Mouse (Mus musculus) adrenal gland, adult 18-20 months (tissue): ENCODE results near the gene Cdh26. TPM values are rescaled to one million over a fixed set of nuclear protein-coding genes. Genes with fewer than 3 reads are reported as not detected.
A peak's percentile ranks its signal among the peaks of the same experiment; 100 is the strongest.

ENCODE experiments used
- DNase-seq, 2 experiments: peaks; one replicate each; pipeline ENCODE4 v3.0.0; 2021 to 2022; ENCODE audit warnings: low spot score in 2 of 2
- total RNA-seq, 2 experiments: library from RNA; stranded (reverse); gene quantifications; 1 replicate in 1 of 2; 2 replicates in 1 of 2; pipeline ENCODE4 v1.2.3; 2021

The Cdh26 gene
- total RNA-seq, 2 experiments from 2014 or later, result 0.96 TPM; not detected in 1

DNA sequence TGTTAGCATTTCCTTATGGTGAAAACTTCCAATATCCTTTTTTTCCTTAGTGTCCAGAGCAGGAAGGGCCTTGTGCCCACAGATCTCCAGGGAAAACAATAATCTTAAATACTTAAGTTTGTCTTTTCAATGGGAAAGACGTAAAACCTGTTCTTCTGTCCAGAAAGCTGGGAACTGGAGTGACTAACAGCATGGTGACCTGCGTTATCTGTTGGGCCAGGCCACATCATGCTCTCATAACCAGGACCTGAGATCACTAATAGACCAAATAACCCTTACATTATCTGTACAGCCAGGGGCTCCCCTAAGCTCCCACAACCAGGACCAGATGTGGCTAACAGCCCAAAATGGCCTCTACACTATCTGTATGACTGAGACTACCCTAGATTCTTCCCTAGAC, 3.6 kb downstream of the Cdh26 start:
- no peak for DNase-seq

DNA sequence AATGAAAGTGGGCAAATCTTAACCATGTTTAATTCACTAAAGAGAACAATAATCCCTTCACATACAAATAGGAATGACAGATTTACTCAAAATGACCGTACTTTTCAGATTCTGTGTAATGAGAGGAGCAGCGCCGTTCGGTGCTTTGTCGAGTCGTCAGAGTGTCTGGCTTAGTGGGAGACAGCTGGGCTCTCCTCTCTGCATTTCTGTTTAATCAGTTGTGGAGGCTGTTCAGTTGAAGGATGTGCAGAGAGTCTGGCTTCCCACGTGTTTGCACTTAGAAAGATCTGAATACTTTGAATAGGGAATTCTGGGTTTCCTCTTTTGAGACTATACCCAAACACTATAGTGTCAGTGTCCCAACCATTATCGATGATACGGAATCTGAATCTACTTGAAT, 7.0 kb downstream of the Cdh26 start:
- no peak for DNase-seq

DNA sequence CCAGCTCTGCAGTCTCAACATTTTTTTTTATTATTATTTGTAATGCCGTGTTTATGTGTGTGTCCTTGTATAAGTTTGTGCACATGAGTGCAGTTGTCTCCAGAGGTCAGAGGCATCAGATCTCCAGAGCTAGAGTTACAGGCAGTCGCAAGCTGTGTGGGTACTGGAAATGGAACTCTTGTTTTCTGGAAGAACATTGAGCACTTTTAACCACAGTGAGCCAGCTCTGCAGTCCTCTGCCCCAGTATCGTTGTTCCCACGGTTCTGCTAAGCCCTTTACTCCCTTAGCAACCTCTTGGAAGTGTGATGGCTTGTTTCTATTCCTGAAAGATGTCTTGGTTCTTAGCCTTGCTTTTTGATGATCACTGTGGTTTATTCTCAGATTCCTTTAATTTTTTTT, 19.1 kb downstream of the Cdh26 start:
- DNase-seq, result no peak

DNA sequence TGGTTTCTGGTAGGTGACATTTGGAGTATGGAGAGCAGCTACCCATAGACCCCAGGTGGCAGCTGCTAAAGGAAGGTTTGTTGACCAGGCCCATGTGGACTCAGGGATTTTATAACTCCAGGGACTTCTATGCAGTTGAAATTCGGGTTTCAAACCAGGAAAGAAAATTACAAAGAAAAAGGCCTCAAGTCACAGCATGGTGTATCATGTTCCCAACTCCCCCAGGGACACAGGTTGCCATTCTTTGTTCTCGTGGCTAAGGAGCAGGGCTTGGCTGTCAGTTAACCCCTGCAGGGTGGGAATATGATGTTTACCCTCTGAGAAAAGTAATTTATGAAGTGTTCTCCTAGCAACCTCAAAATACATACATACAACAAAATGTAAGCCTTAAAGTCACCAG, 19.9 kb downstream of the Cdh26 start:
- no peak for DNase-seq

DNA sequence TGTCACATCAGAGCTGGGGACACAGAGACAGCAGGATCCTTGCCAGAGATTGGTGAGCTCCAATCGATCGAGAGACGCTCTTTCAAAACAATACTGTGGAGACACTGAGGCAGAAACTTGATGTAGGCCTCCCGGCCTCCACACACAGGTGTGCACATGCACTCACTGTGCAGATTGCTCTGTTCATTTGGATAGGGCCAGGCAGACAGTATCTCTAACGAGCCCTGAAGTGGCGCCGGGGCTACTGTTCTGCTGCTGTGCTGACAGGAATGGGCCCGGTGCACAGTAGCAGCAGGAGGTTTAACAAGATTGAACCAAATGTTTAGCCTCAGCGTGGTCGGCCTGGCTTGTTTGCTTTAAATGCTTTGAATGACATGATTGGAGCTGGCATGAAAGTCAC, 20.6 kb downstream of the Cdh26 start:
- DNase-seq, result no peak

DNA sequence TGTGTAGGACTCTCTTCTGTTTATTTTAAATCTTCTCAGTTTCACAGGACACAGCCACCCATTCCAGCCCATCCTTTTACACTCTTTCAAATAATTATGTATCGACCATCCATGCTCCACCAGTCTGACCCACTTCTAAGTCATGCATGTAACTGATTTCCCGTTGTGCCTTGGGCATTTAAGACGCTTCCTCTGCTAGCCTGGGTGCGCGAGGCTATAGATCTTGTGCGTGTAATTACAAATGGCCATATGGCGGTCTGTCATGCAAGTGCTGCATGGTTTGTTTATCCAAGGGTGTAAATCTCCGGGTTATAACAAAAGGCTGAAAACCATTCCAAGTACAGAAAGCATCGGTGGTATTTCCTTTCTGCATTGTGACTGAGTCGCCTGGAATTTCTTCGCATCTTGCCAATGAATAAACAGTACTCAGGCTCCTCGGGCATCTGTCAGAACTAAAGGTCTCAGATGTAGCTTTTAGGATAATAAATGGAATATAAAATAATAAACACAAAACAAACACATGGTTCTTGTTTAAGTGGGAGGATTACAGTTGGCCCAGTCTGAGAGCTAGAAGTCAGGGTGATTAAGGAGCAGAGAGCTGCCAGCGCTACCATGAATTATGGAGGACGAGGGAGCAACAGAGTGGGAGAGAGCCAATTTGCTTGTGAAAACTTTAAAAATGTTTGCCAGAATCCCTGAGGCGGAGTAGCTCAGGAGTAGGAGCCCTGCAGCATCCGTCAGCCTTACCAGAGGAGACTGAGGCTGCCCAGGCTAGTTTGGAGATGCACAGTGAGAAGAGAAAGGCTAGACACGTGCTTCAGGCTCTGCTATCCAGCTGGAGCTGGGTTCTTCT, 24.6 kb downstream of the Cdh26 start:
- DNase-seq, result no peak

DNA sequence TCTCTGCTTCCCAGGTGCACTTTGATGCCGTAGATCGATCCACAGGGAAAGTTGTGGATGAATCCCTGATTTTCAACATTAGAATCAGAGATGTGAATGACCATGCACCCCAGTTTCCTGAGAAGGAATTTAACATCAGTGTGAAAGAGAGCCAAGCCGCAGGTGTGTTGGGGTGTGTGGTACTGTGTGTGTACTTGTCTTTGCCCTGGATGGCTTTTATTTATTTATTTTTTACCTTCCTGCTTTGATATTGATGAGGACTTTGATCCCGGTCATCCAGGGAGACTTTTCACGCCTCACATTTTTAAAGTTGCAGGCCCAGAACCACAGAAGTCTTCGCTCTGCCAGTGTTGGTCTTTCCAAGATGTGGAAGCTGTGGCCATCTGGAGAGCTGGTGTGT, 27.1 kb downstream of the Cdh26 start:
- DNase-seq, result no peak

DNA sequence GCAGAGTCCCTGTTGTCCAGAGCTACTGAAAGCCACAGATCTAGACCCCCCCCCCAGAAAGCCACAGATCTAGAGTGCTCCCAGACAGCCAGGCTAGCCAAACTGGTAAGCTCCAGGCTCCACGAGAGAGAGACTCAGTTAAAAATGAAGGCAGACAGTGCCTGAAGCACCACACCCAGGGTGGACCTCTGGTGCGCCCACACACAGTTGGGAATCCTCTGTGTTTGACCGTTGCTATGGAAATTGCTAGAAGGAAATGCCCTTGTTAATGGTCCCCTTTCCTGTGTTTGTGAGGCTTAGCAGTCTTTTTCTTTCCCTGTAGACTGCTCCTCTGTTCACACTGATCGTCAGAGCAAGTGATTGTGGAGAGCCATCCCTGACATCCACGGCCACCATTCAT, 30.0 kb downstream of the Cdh26 start:
- DNase-seq, result no peak

DNA sequence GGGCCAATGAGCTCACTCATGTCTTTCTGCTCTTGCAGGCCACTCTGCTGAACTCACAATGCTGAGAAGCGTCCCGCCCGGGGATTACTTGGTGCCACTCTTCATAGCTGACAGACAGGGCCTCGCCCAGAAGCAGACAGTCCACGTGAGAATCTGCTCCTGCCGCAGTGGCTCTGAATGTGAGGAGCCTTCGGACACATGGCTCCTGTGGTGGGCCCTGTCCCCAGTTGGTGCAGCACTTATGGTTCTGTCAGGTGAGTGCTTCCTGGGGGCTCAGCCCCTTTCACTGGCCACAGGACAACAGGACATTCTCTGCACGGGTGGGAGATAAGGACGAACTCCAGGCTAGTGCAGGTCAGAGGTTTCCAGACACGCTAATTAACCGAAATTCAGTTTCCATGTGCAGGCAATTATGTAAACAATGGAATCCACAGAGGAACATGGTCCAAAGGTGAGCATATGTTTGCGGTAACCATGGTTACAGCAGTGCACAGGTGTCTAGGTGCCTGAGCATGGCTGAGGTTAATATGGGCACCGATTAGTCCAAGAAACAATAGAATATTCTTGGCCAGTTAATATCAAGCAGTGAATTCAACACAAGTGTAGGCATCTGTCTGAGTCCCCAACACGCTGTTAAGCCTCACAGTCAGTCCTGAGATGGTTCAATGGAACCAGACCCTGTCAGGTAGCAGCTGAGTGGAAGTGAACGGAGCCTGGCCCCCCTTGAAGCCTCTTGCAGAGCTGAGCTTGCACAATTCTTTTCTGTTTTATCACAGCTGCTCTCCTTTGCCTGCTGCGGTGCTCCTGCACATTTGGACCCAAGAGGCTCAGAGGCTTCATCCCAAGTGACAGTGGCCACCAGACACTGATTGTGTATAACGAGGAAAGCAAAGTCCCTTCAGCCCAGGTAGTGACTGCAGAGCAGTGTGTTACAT, 41.5 kb downstream of the Cdh26 start:
- DNase-seq, result no peak

DNA sequence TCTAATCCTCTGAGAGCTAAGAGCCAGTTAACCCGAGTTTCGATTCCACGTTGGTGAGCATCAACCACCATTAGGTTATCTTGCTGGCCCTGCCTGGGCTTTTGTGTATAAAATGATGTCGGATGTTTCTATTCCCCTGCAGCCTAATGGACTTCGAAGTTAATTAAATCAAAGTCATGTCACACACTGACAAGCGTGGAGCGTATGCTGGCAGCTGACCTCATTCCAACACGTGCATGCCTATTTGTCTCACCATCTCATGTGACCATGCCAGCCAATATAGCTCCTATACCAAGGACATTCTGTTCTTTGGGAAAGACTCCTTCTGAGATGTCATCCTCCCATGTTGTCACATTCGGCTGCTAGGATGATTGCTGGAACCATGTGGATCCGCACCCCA, 43.6 kb downstream of the Cdh26 start:
- DNase-seq, result no peak

DNA sequence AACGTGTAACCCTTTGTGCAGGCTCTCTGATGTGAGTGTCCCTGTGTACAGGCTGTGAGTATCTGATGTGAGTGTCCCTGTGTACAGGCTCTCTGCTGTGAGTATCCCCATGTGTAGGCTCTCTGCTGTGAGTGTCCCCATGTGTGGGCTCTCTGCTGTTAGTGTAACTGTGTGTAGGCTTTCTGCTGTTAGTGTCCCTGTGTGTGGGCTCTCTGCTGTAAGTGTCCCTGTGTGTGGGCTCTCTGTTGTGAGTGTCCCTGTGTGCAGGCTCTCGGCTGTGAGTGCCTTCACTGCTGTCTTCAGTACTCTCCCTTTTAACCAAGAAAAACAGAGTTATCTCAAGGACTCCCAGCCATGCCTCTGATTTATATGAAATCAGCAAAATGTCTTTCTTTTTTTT, 46.9 kb downstream of the Cdh26 start:
- no peak for DNase-seq

DNA sequence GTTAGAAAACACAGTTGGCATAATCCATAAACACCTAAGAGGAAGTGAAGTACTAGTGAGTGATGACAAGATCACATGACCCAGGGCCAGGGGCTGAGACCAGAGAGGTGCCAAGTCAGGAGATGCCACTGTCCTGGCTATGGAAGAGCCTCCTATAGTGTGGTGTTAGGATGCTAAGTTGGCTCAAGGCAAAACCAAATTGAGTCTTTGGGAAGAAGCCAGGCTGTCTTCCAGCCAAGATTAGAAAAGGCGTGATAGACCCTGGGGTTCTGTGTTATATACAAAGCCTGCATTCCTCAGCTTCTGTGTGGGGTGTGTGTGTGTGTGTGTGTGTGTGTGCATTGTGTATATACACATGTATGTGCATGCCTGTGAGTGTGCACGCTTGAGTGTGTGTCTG, 48.7 kb downstream of the Cdh26 start:
- DNase-seq, result no peak

DNA sequence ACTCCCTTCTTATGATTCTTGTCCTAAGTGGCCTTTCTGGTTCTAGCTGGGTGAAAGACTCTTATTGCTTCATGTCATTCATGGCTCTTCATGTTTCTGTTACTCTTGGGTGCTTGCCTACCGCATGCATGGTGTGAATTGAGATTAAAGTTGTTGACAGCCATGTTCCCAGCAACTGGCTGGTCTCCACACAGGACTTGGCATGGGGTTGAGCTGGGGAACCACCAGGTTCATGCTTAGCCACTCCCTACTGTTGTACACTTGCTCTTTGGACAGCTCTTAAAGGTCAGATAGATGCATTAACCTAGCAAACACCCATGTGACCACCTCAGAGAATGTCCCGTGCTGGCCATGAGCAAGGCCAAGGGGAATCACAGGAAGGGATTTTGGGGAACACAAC, 50.6 kb downstream of the Cdh26 start:
- DNase-seq, result no peak

DNA sequence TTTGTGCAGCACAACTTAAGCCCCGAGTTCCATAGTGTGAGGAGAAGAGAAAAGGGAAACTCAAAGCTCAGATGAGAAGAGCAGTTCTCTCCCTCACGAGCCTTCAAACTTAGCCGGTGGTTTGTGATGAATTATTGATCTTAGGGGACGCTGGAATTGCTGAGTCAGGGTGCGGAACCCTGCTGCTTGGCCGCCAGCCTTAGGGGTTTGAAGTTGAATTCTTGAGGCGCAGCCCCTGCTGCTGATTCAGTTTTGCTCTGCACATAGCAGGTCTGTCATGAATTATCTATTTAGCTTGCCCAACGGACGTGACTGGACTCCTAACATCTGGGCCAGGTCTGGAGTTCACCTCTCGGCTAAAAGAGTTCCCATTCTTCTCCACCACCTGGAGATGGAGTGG, 53.1 kb downstream of the Cdh26 start:
- no peak for DNase-seq

DNA sequence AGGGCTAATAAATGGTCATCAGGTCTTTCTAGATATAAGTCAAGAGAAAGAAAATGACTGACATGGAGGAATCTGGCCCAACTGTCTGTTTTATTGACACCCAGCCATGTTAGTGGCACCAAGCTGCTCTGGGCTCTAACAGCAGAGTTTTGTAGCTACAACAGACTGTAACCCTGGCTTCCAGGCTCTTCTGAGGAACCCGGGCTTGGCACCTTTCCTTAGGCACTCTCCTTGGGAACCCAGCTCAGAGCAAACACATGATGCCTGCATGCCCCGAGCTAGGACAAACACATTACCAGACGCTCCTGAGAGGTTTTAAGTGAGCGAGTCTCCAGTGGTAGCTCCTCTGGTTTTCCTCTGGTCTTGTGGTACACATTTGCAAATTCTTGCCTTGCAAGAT, 57.9 kb downstream of the Cdh26 start:
- DNase-seq, result no peak

DNA sequence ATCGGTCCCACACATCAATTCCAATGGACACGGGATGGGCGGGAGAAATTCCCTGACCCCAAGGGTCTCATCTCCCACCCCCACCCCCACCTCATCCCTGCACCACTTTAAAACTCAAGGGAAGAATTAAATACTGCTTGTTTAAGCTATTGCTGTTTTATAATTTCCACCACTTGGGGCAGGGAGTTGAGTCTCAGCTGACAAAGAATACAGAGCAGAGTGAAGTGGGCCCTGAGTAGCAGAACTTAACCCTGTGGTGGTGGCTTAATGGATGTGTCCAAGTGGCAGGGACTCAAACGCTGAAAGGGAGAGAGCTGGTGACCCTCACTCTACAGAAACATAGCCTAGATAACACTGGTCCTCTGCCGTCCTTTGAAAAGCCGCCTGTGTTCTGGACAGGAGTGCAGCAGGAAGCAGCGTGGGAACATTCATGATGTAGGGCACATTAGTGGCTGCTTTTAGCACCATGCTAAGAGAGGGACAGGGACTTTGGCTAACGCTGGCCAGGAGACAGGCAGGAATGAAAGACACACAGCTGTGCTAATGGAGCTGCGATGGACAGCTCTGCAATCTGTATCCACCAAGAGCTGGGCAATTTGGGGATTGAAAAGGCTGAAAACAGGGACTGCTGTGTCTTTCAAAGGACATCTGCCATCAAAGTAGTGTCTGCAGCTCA, 60.1 kb downstream of the Cdh26 start:
- no peak for DNase-seq

DNA sequence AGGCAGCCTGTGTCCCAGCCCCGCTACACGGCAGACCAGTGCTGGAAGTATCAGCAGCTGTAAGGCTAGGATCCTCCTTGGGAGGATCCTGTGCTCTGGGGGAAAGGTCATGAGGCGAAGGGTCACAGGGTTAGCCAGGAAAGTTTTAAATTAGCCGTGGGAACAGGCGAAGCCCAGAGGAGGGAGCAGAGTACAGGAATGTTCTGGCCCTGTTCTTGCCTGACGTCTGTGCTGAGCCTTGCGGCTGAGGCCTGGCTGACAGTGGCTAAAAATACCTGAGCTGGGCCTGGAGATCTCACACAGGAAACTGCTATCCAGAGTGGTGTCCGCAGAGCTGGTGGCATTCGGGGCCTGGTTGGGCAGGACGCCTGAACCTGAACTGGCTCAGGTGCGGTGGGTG, 63.7 kb downstream of the Cdh26 start:
- DNase-seq, result peak in 1 of 2 experiments; percentile 26

DNA sequence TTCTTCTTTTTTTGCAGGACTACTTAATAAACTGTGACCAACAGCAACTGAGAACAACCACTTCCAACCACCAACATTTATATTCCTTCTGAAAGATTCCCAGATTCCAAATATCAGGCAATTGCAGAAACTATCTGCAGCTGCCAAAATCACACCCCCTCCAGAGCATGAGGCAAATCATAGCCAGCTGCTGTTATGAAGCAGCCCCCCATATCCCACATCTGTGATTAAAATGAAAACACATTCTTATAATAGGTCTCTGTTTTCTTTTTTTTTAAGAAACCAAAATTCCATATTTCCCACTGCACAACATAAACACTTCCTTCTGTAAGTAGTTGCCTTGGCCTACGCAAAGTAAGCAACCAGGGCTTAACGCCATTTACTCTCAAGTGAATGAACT, 65.5 kb downstream of the Cdh26 start:
- no peak for DNase-seq

DNA sequence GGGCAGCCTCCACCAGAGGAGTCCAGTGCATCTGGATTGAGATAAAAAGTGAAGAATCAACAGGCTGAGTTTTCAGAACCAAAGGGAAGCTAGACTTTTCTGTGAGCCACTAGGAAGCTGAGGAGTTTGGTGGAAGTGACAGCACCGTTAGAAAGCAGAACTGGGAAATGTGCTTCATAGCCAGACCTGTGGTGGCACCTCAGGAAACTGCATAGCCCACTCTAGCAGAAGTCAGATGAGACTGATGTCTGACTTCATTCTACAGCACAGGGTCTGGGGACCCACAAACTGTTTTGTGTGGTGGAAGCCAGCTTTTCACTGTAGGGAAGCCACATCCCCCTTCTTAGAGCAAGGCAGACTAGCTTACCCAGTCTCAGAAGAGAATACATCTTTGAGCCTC, 67.6 kb downstream of the Cdh26 start:
- DNase-seq, result no peak

DNA sequence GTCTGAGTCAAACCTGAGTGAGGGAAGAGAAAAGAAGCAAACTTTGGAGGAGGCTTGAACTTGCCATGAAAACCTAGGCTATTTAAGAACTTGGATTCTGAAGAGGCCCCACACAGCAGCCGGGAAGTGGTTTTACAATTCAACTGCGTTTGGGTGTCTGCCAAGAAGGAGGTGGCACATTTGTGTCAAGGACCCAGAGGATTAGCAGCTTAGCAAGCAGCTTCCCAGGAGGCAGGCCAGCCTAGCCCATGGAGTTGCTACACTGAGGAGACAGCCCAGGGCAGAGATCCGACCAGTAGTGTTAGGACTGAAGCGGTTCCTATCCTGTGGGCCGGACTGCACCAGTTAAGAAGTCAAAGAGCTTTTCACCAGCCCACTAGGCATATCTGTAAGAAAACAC, 68.1 kb downstream of the Cdh26 start:
- peak in 1 of 2 experiments; percentile 46 for DNase-seq

DNA sequence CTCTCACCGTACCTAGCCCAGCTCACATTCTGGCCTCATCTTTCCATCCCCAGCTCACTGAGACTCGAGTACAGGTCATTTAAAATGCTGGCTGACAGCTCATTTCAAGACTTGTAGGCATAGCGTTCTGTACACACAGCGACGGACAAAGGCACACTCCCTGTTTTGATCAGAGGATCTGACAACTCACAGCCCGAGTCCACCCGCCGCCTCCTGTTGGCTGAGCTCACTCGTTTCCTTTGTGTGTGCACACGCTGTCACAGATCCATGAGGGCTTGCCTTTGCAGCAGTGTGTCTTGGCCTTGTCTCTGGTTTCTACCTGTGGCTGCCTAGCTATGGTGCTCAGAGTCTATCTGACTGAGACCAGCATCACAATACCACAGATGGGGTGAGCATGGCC, 72.1 kb downstream of the Cdh26 start:
- no peak for DNase-seq

DNA sequence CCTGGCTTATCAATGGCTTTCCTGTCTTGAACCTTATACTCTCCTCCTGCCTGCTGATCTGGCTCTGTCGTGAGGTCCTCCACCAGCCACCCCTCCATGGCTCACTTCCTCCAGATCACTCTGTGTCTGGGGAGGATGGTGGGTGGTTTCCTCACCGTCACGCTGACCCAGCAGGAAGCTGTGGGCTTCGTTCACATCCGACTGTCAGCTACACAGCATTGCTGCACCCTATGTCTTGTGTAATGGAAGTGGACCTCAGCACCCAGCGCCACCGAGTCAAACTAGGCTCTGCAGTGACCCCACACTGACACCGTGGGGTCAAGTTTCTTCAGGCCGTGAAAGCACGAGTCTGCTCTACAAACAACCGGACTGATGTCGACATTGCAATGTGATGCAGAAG, 75.7 kb downstream of the Cdh26 start:
- no peak for DNase-seq
